Mouse (Mus musculus) erythroblast, embryonic 14.5 days (primary cell): ENCODE results near the gene Dnajc25. TPM values are rescaled to one million over a fixed set of nuclear protein-coding genes. Genes with fewer than 3 reads are reported as not detected.

Experiments used
- H3K27me3 ChIP-seq: 2 replicates; pipeline ENCODE4 v1.6.1; 2012; ENCODE audit warnings: inconsistent platforms; ENCODE audit not compliant: control insufficient read depth
- H3K36me3 ChIP-seq: 2 replicates; pipeline ENCODE4 v1.6.1; 2012; ENCODE audit warnings: mild to moderate bottlenecking, inconsistent platforms; ENCODE audit not compliant: control insufficient read depth
- H3K4me1 ChIP-seq: 2 replicates; pipeline ENCODE4 v1.6.1; 2012; ENCODE audit warnings: inconsistent platforms; ENCODE audit not compliant: control insufficient read depth
- H3K4me3 ChIP-seq: replicated peaks from 2 replicates; pipeline ENCODE3; 2012; ENCODE audit warnings: moderate library complexity, mild to moderate bottlenecking, inconsistent platforms
- H3K9me3 ChIP-seq: 2 replicates; pipeline ENCODE4 v1.6.1; 2012; ENCODE audit warnings: low read length, inconsistent platforms, mixed read lengths; ENCODE audit not compliant: control insufficient read depth
- GATA1 ChIP-seq: IDR thresholded peaks from 2 replicates; pipeline ENCODE4 v1.6.1; 2012; ENCODE audit warnings: low read length, inconsistent platforms, mixed read lengths
- TAL1 ChIP-seq: IDR thresholded peaks from 3 replicates; pipeline ENCODE4 v1.6.1; 2012; ENCODE audit warnings: low read length, inconsistent platforms, mixed read lengths
- polyA plus RNA-seq: library from polyadenylated mRNA; stranded (reverse); fragments of >175 nt; gene quantifications from 2 replicates; pipeline ENCODE4 v1.2.3, GENCODE M21; 2012

The Dnajc25 gene
- polyA plus RNA-seq, 1 experiment, result 0.32 TPM

DNA sequence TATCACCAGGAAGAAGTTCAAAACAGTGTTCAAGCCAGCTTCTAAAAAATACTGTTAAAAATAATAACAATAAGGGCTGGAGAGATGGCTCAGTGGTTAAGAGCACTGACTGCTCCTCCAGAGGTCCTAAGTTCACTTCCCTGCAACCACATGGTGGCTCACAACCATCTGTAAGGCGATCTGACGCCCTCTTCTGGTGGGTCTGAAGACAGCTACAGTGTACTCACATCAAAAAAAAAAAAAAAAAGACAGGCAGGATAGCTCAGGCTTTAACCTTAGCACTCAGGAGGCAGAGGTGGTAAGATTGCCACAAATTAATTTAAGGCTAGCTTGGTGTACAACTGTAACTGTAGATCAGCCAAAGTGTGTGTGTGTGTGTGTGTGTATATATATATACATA is 5.8 kb downstream of the Dnajc25 start:
- TF ChIP-seq TAL1 (no peak), GATA1 (no peak)
- H3K4me1 ChIP-seq, result peaks cover 40% of the 10 kb centered on the region
- no peaks in the 10 kb centered on the region for H3K9me3 ChIP-seq
- no peak overlapping the region for H3K4me3 ChIP-seq
- H3K36me3 ChIP-seq, result no peaks in the 10 kb centered on the region
- no peaks in the 10 kb centered on the region for H3K27me3 ChIP-seq

GRCm38 (mm10) chr4:59002948-59003805 is 8.3 kb downstream of the Dnajc25 start, which contains the start of gene Gm20503:
Gene Gm20503, plus strand, starts transcription at chr4:59003210.
- Histone ChIP-seq H3K9me3 (no peaks in the 10 kb centered on the region), H3K4me1 (peaks cover 54% of the 10 kb centered on the region), H3K36me3 (no peaks in the 10 kb centered on the region), H3K4me3 (peak within 1 kb of the TSS; percentile 97), H3K27me3 (no peaks in the 10 kb centered on the region)
- TF ChIP-seq TAL1 (no peak), GATA1 (no peak)

- TF ChIP-seq GATA1 (no peak), TAL1 (no peak)
- H3K4me3 ChIP-seq, result peak overlapping the region; percentile 97
- no peaks in the 10 kb centered on the region for H3K36me3 ChIP-seq
- no peaks in the 10 kb centered on the region for H3K9me3 ChIP-seq
- no peaks in the 10 kb centered on the region for H3K27me3 ChIP-seq
- H3K4me1 ChIP-seq, result peaks cover 55% of the 10 kb centered on the region
Measured at GRCm38 (mm10) chr4:59003806-59004200, 8.9 kb downstream of the Dnajc25 start.

GRCm38 (mm10) chr4:59006211-59006610 is 11.3 kb downstream of the Dnajc25 start:
- Histone ChIP-seq H3K36me3 (no peaks in the 10 kb centered on the region), H3K27me3 (no peaks in the 10 kb centered on the region), H3K4me3 (no peak overlapping the region), H3K4me1 (peaks cover 71% of the 10 kb centered on the region), H3K9me3 (no peaks in the 10 kb centered on the region)
- TF ChIP-seq TAL1 (no peak), GATA1 (no peak)

DNA sequence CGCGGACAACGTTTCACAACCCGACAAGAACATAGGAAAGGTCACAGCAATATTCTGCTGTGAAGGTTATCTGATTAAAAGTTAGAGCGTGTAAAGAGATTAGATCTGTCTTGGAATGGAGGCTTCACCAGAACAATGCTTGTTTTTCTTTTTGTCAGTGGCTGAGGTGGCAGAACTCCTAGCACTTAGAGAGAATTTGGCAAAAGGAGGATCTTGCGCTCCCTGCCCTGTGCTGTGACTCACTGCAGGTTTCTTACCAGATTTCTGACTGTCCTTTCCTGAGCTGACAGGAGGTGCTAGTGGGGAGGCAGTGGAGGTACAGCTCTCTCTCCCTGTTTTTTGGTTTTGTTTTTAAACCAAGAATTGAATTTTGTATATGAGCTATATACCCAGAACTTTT is 12.2 kb downstream of the Dnajc25 start:
- no peak for TF ChIP-seq TAL1
- TF ChIP-seq GATA1, result no peak
- Histone ChIP-seq H3K27me3 (no peaks in the 10 kb centered on the region), H3K9me3 (no peaks in the 10 kb centered on the region), H3K4me3 (no peak overlapping the region), H3K36me3 (no peaks in the 10 kb centered on the region), H3K4me1 (peaks cover 77% of the 10 kb centered on the region)

GRCm38 (mm10) chr4:59007974-59008373 is 13.1 kb downstream of the Dnajc25 start:
- TF ChIP-seq TAL1 (no peak), GATA1 (no peak)
- Histone ChIP-seq H3K4me3 (no peak overlapping the region), H3K27me3 (no peaks in the 10 kb centered on the region), H3K36me3 (no peaks in the 10 kb centered on the region), H3K4me1 (peaks cover 70% of the 10 kb centered on the region), H3K9me3 (no peaks in the 10 kb centered on the region)

GRCm38 (mm10) chr4:59009186-59009585 is 14.3 kb downstream of the Dnajc25 start:
- Histone ChIP-seq H3K9me3 (no peaks in the 10 kb centered on the region), H3K27me3 (no peaks in the 10 kb centered on the region), H3K4me1 (peaks cover 59% of the 10 kb centered on the region), H3K4me3 (no peak overlapping the region), H3K36me3 (peaks cover 8% of the 10 kb centered on the region)
- TF ChIP-seq TAL1 (no peak), GATA1 (no peak)

DNA sequence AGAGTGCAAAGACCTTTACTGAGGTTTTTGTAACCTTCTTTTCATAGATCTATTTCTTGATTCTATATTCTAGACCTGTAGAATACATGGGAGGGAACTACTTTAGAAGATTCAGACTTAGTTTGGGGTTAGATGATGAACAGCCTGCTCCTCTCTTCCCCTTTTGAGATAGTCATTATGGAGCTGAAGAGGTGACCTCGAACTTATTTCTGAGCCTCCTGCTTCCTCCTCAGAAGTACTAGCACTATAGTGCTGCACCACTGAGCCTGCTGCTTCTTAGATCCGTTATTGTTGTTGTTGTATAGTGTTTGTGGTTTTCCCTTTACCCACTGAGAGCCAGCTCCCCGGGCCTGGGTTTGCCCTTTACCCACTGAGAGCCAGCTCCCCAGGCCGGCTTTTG is 14.8 kb downstream of the Dnajc25 start:
- H3K4me1 ChIP-seq, result peaks cover 54% of the 10 kb centered on the region
- H3K9me3 ChIP-seq, result no peaks in the 10 kb centered on the region
- no peak overlapping the region for H3K4me3 ChIP-seq
- H3K36me3 ChIP-seq, result peaks cover 8% of the 10 kb centered on the region
- TF ChIP-seq TAL1 (no peak), GATA1 (no peak)
- no peaks in the 10 kb centered on the region for H3K27me3 ChIP-seq

GRCm38 (mm10) chr4:59011446-59011845 is 16.6 kb downstream of the Dnajc25 start:
- H3K4me3 ChIP-seq, result no peak overlapping the region
- H3K9me3 ChIP-seq, result no peaks in the 10 kb centered on the region
- H3K4me1 ChIP-seq, result peaks cover 44% of the 10 kb centered on the region
- 0 out of 2 replicates have a peak, but pooled peaks have one; percentile 19 for TF ChIP-seq GATA1
- TF ChIP-seq TAL1, result no peak
- peaks cover 16% of the 10 kb centered on the region for H3K36me3 ChIP-seq
- H3K27me3 ChIP-seq, result no peaks in the 10 kb centered on the region
